Mouse (Mus musculus) lung, embryonic 14.5 days (tissue): ENCODE data around the gene Pygo2. TPM values are rescaled to one million over a fixed set of nuclear protein-coding genes. Genes with fewer than 3 reads are reported as not detected.

ENCODE experiments used
- ATAC-seq: fragments of 200-750 bp; cut with Nextera tagmentation; 2 replicates; pipeline ENCODE4 v1.8.0; 2017; ENCODE audit warnings: mild to moderate bottlenecking, moderate TSS enrichment, moderate library complexity; ENCODE audit not compliant: insufficient read depth
- DNase-seq: peaks from one replicate; pipeline ENCODE4 v3.0.0-alpha.2; 2015
- H3K27ac ChIP-seq: fragments of 300-500 bp; sonication (generic); 2 replicates; pipeline ENCODE4 v1.5.1; 2014; ENCODE audit warnings: low read depth, mild to moderate bottlenecking, moderate library complexity
- H3K27me3 ChIP-seq: fragments of 300-500 bp; sonication (generic); 2 replicates; pipeline ENCODE4 v1.6.1; 2014; ENCODE audit warnings: low read length, control low read depth; ENCODE audit not compliant: insufficient read depth
- H3K36me3 ChIP-seq: fragments of 300-500 bp; sonication (generic); 2 replicates; pipeline ENCODE4 v1.6.1; 2014; ENCODE audit warnings: control low read depth; ENCODE audit not compliant: insufficient read depth
- H3K4me1 ChIP-seq: fragments of 300-500 bp; sonication (generic); 2 replicates; pipeline ENCODE4 v1.6.1; 2014; ENCODE audit warnings: antibody characterized with exemption, control low read depth; ENCODE audit not compliant: insufficient read depth
- H3K4me2 ChIP-seq: fragments of 300-500 bp; sonication (generic); 2 replicates; pipeline ENCODE4 v1.6.1; 2014; ENCODE audit warnings: mild to moderate bottlenecking
- H3K4me3 ChIP-seq: fragments of 300-500 bp; sonication (generic); 2 replicates; pipeline ENCODE4 v1.5.1; 2014; ENCODE audit warnings: low read depth, low read length
- H3K9ac ChIP-seq: fragments of 300-500 bp; sonication (generic); 2 replicates; pipeline ENCODE4 v1.6.1; 2014
- H3K9me3 ChIP-seq: fragments of 300-500 bp; sonication (generic); 2 replicates; pipeline ENCODE4 v1.6.1; 2016; ENCODE audit warnings: low read depth, low read length, control low read depth
- CTCF ChIP-seq: IDR thresholded peaks from 2 replicates; pipeline ENCODE4 v1.5.1; 2016; ENCODE audit warnings: antibody characterized with exemption, low read depth
- WGBS: fragments of 180-500 bp; shearing (Covaris S2); extraction: QIAGEN DNeasy Blood & Tissue Kit; methylation state at CpG from one replicate; pipeline ENCODE4 v1.1.7; 2014; 5-methylcytosine and 5-hydroxymethylcytosine counted together
- polyA plus RNA-seq: library from polyadenylated mRNA; unstranded; fragments of >200 nt; fragmentation: Nextera tagmentation; extraction: Ambion mirVana; gene quantifications from 2 replicates; pipeline ENCODE4 v1.2.1, GENCODE M21; 2014

Pygo2 gene
- polyA plus RNA-seq, 1 experiment from 2014 or later, result 54.0 TPM

GRCm38 (mm10) chr3:89482249-89482648 lies 52.2 kb downstream of the Pygo2 start:
- Histone ChIP-seq H3K9me3 (no peaks in the 10 kb centered on the region), H3K4me1 (0 out of 2 replicates have a peak, but pooled peaks cover 3% of the 10 kb centered on the region), H3K9ac (no peak overlapping the region), H3K27ac (no peak overlapping the region), H3K27me3 (no peaks in the 10 kb centered on the region), H3K36me3 (no peaks in the 10 kb centered on the region), H3K4me2 (no peak overlapping the region), H3K4me3 (no peak overlapping the region)
- no peak for TF ChIP-seq CTCF
- no peak for DNase-seq
- no peak for ATAC-seq
- whole genome bisulfite sequencing, result 82% methylated on average over 5 of the region's 5 CpGs

Other genes starting within 250 kb of the Pygo2 start
- 18.2 and 19.4 TPM in 2 replicates for gene Fam189b, start 247.1 kb upstream of the Pygo2 start, polyA plus RNA-seq
- 34.4 and 35.5 TPM in 2 replicates for gene Gba, start 227.3 kb upstream of the Pygo2 start, polyA plus RNA-seq
- 33.6 and 39.9 TPM in 2 replicates for gene Thbs3, start 215.0 kb upstream of the Pygo2 start, polyA plus RNA-seq
- gene Mtx1, start 203.1 kb upstream of the Pygo2 start, polyA plus RNA-seq, result 193 and 212 TPM in 2 replicates
- 43.0 and 50.4 TPM in 2 replicates for gene Muc1, start 201.2 kb upstream of the Pygo2 start, polyA plus RNA-seq
- 293 and 312 TPM in 2 replicates for gene Krtcap2, start 184.2 kb upstream of the Pygo2 start, polyA plus RNA-seq
- gene Trim46, start 183.9 kb upstream of the Pygo2 start, polyA plus RNA-seq, result 5.7 and 6.3 TPM in 2 replicates
- 118 and 119 TPM in 2 replicates for gene Dpm3, start 170.9 kb upstream of the Pygo2 start, polyA plus RNA-seq
- gene Slc50a1, start 159.6 kb upstream of the Pygo2 start, polyA plus RNA-seq, result 58.5 and 60.2 TPM in 2 replicates
- gene Efna1, start 149.1 kb upstream of the Pygo2 start, polyA plus RNA-seq, result 68.3 and 70.4 TPM in 2 replicates
- 4.7 and 5.8 TPM in 2 replicates for gene Efna3, start 107.2 kb upstream of the Pygo2 start, polyA plus RNA-seq
- 24.6 and 27.0 TPM in 2 replicates for gene Efna4, start 92.2 kb upstream of the Pygo2 start, polyA plus RNA-seq
- gene Adam15, start 80.2 kb upstream of the Pygo2 start, polyA plus RNA-seq, result 32.7 and 36.7 TPM in 2 replicates
- 0.17 TPM in 1 of 2 replicates, not detected in the other for gene Dcst2, start 68.2 kb upstream of the Pygo2 start, polyA plus RNA-seq
- 0.11 TPM in 1 of 2 replicates, not detected in the other for gene Dcst1, start 65.0 kb upstream of the Pygo2 start, polyA plus RNA-seq
- 1.6 and 1.7 TPM in 2 replicates for gene Zbtb7b, start 35.4 kb upstream of the Pygo2 start, polyA plus RNA-seq
- 0.19 and 0.33 TPM in 2 replicates for gene Lenep, start 27.4 kb upstream of the Pygo2 start, polyA plus RNA-seq
- 18.1 and 18.2 TPM in 2 replicates for gene Flad1, start 18.3 kb upstream of the Pygo2 start, polyA plus RNA-seq
- gene Cks1b, start 11.8 kb upstream of the Pygo2 start, polyA plus RNA-seq, result 655 and 692 TPM in 2 replicates
- 69.5 and 75.2 TPM in 2 replicates for gene Shc1, start 11.8 kb upstream of the Pygo2 start, polyA plus RNA-seq
- gene Pbxip1, start 6.5 kb downstream of the Pygo2 start, polyA plus RNA-seq, result 13.6 and 14.7 TPM in 2 replicates
- gene Pmvk, start 24.3 kb downstream of the Pygo2 start, polyA plus RNA-seq, result 46.2 and 48.0 TPM in 2 replicates
- 1.0 TPM in 2 replicates for gene Kcnn3, start 90.0 kb downstream of the Pygo2 start, polyA plus RNA-seq